Mouse (Mus musculus) bone marrow macrophage, adult 2 months (primary cell): ENCODE results near the gene Klhl36.

ENCODE experiments used
- CTCF ChIP-seq: IDR thresholded peaks from 2 replicates; pipeline ENCODE4 v1.5.1; 2012; ENCODE audit warnings: low read depth, mild to moderate bottlenecking, low read length, moderate library complexity
- POLR2A ChIP-seq: IDR thresholded peaks from 2 replicates; pipeline ENCODE4 v1.6.1; 2012; ENCODE audit warnings: mild to moderate bottlenecking, low read depth, low read length, borderline replicate concordance

DNA sequence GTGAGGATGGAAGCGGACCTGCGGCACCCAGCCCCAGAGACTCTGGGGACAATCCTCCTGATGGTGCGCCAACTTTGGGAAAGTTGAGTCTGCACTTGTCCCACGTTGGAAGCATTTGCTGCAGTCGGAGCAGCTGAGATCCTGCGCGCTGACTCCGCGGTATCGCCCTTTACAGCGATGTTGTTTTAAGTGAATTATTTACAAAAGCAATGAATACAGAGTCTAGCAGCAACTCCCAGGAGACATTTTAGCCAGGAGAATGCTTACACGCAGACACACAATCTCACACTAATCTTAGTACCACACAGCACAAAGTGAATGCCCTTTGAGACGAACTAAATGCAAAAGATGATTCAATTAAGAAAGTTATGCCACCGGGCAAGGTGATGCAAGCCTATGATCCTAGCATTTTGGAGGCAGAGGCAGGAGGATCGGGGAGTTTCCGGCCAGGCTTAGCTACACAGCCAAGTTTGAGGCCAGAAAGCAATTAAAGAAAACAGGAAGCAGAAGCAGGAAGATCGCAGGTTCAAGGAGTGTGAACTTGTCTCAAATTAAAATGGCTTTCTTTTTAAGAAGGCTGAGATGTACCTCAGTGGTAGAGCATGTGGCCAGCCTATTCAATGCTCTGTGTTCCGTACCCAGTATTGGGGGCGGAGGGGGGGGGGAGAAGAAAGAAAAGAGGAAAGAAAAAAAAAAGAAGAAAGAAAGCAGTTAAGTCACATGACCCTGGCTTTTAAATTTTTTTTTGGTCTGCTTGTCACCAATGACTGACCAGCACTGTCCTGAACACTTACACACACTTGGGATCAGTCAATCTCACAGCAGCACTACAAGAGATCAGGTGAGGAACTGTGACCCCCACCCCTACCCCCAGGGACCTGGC is 23.7 kb upstream of the Klhl36 start:
- TF ChIP-seq POLR2A (no peak), CTCF (no peak)
